Mouse (Mus musculus) thymus, adult 18-20 months (tissue): ENCODE measurements around the gene Pdhx.

Source experiments
- DNase-seq, 2 experiments: peaks; one replicate each; pipeline ENCODE4 v3.0.0; 2022; ENCODE audit warnings: mixed read lengths in 2 of 2

Gene Pdhx

GRCm38 (mm10) chr2:103073219-103073982, at the start of gene Pdhx, which contains the start of gene Apip:
TSS of gene Pdhx (minus strand) at chr2:103073513.
TSS of gene Apip (plus strand) at chr2:103073675.
- DNase-seq, result peak; percentile 99 to 100

GRCm38 (mm10) chr2:103119197-103119854, 46.0 kb upstream of the Pdhx start:
- DNase-seq, result no peak

GRCm38 (mm10) chr2:103118324-103119196, 45.2 kb upstream of the Pdhx start:
- DNase-seq, result no peak

GRCm38 (mm10) chr2:103117212-103117611, 43.9 kb upstream of the Pdhx start:
- DNase-seq, result no peak

- no peak for DNase-seq
Measured at GRCm38 (mm10) chr2:103111669-103112068, 38.4 kb upstream of the Pdhx start.

- DNase-seq, result no peak
Measured at GRCm38 (mm10) chr2:103106172-103106571, 32.9 kb upstream of the Pdhx start.

- DNase-seq, result no peak
Measured at GRCm38 (mm10) chr2:103102595-103102994, 29.3 kb upstream of the Pdhx start.

- no peak for DNase-seq
Measured at GRCm38 (mm10) chr2:103089521-103089920, 16.2 kb upstream of the Pdhx start.

GRCm38 (mm10) chr2:103088099-103088498, 14.8 kb upstream of the Pdhx start:
- DNase-seq, result no peak

- no peak for DNase-seq
Measured at GRCm38 (mm10) chr2:103086432-103086831, 13.1 kb upstream of the Pdhx start.

GRCm38 (mm10) chr2:103085633-103086032, 12.3 kb upstream of the Pdhx start:
- no peak for DNase-seq

- DNase-seq, result no peak
Measured at GRCm38 (mm10) chr2:103084451-103084850, 11.1 kb upstream of the Pdhx start.

GRCm38 (mm10) chr2:103082853-103083252, 9.5 kb upstream of the Pdhx start:
- no peak for DNase-seq

- DNase-seq, result no peak
Measured at GRCm38 (mm10) chr2:103081706-103082105, 8.4 kb upstream of the Pdhx start.

- no peak for DNase-seq
Measured at GRCm38 (mm10) chr2:103081117-103081516, 7.8 kb upstream of the Pdhx start.

GRCm38 (mm10) chr2:103070586-103070985, 2.7 kb downstream of the Pdhx start:
- DNase-seq, result no peak

GRCm38 (mm10) chr2:103069752-103070405, 3.4 kb downstream of the Pdhx start:
- DNase-seq, result no peak

- no peak for DNase-seq
Measured at GRCm38 (mm10) chr2:103068602-103069001, 4.7 kb downstream of the Pdhx start.

- DNase-seq, result no peak
Measured at GRCm38 (mm10) chr2:103067552-103068207, 5.6 kb downstream of the Pdhx start.

- DNase-seq, result no peak
Measured at GRCm38 (mm10) chr2:103066683-103067551, 6.4 kb downstream of the Pdhx start.

GRCm38 (mm10) chr2:103062865-103063264, 10.4 kb downstream of the Pdhx start:
- DNase-seq, result no peak
